Mouse (Mus musculus) layer of hippocampus, adult 11-12 months (tissue): ENCODE data around the gene Pon2.
"Not testable (repeated sequence)": the region's sequence is repeated elsewhere in the genome, so short reads cannot be mapped to it uniquely, and the experiment has no call there.

ENCODE experiments used
- DNase-seq: peaks from one replicate; pipeline ENCODE4 v3.0.0; 2022; ENCODE audit warnings: low spot score

The Pon2 gene

GRCm38 (mm10) chr6:5298092-5298554 lies at the start of gene Pon2:
Gene Pon2 (minus strand): TSS chr6:5298455.
- peak; percentile 53 for DNase-seq

GRCm38 (mm10) chr6:5344255-5344654 lies 46.0 kb upstream of the Pon2 start:
- DNase-seq: no peak

GRCm38 (mm10) chr6:5339283-5339682 lies 41.0 kb upstream of the Pon2 start:
- not testable (repeated sequence) for DNase-seq

GRCm38 (mm10) chr6:5338781-5339180 lies 40.5 kb upstream of the Pon2 start:
- not testable (repeated sequence) for DNase-seq

- not testable (repeated sequence) for DNase-seq
Measured at GRCm38 (mm10) chr6:5336016-5336415, 37.8 kb upstream of the Pon2 start.

- no peak for DNase-seq
Measured at GRCm38 (mm10) chr6:5334021-5334420, 35.8 kb upstream of the Pon2 start.

GRCm38 (mm10) chr6:5332560-5333150 lies 34.4 kb upstream of the Pon2 start:
- peak; percentile 13 for DNase-seq

GRCm38 (mm10) chr6:5325122-5325521 lies 26.9 kb upstream of the Pon2 start:
- DNase-seq: no peak

GRCm38 (mm10) chr6:5324101-5324500 lies 25.8 kb upstream of the Pon2 start:
- DNase-seq: not testable (repeated sequence)

GRCm38 (mm10) chr6:5316630-5317029 lies 18.4 kb upstream of the Pon2 start:
- DNase-seq: no peak

GRCm38 (mm10) chr6:5315053-5315759 lies 17.0 kb upstream of the Pon2 start:
- DNase-seq: no peak

- DNase-seq: no peak
Measured at GRCm38 (mm10) chr6:5313951-5314590, 15.8 kb upstream of the Pon2 start.

- DNase-seq: no peak
Measured at GRCm38 (mm10) chr6:5310491-5310890, 12.2 kb upstream of the Pon2 start.

- DNase-seq: no peak
Measured at GRCm38 (mm10) chr6:5309595-5310197, 11.4 kb upstream of the Pon2 start.

- DNase-seq: no peak
Measured at GRCm38 (mm10) chr6:5305926-5306325, 7.7 kb upstream of the Pon2 start.

GRCm38 (mm10) chr6:5304956-5305355 lies 6.7 kb upstream of the Pon2 start:
- DNase-seq: no peak

GRCm38 (mm10) chr6:5300629-5301028 lies 2.4 kb upstream of the Pon2 start:
- no peak for DNase-seq

GRCm38 (mm10) chr6:5299561-5299960 lies 1.3 kb upstream of the Pon2 start:
- DNase-seq: no peak

GRCm38 (mm10) chr6:5297321-5298091 lies 749 bp downstream of the Pon2 start:
- peak; percentile 28 for DNase-seq

GRCm38 (mm10) chr6:5296067-5296466 lies 2.2 kb downstream of the Pon2 start:
- DNase-seq: no peak

GRCm38 (mm10) chr6:5294659-5295449 lies 3.4 kb downstream of the Pon2 start:
- no peak for DNase-seq
